Mouse (Mus musculus): ENCODE measurements around the gene Arhgap19. TPM values are rescaled to one million over a fixed set of nuclear protein-coding genes. Genes with fewer than 3 reads are reported as not detected.

Arhgap19 gene
- polyA plus RNA-seq, 1 experiment from 2014 or later: 37.6 TPM

GRCm38 (mm10) chr19:41794017-41794416, 7.8 kb downstream of the Arhgap19 start:
- H3K9ac ChIP-seq: no peak overlapping the region
- no peaks in the 10 kb centered on the region for H3K9me3 ChIP-seq (replicated peaks)
- H3K4me2 ChIP-seq: no peak overlapping the region
- H3K27ac ChIP-seq: no peak overlapping the region
- H3K27me3 ChIP-seq (replicated peaks): no peaks in the 10 kb centered on the region
- peaks cover 40% of the 10 kb centered on the region for H3K36me3 ChIP-seq
- H3K4me3 ChIP-seq: no peak overlapping the region
- ATAC-seq: no peak
- H3K4me1 ChIP-seq: peaks cover 54% of the 10 kb centered on the region

- H3K36me3 ChIP-seq: peaks cover 47% of the 10 kb centered on the region
- H3K9ac ChIP-seq: no peak overlapping the region
- peaks cover 47% of the 10 kb centered on the region for H3K4me1 ChIP-seq
- WGBS (ENCODE audit: insufficient replicate concordance): 37% methylated on average over 1 of the region's 1 CpGs
- no peaks in the 10 kb centered on the region for H3K9me3 ChIP-seq (replicated peaks)
- no peaks in the 10 kb centered on the region for H3K27me3 ChIP-seq (replicated peaks)
- ATAC-seq: no peak
- H3K4me3 ChIP-seq: no peak overlapping the region
- H3K4me2 ChIP-seq: no peak overlapping the region
- no peak overlapping the region for H3K27ac ChIP-seq
Observed at GRCm38 (mm10) chr19:41792934-41793486, 8.8 kb downstream of the Arhgap19 start.

- 91% methylated on average over 2 of the region's 2 CpGs for WGBS (ENCODE audit: insufficient replicate concordance)
- no peak overlapping the region for H3K27ac ChIP-seq
- no peak for ATAC-seq
- peaks cover 49% of the 10 kb centered on the region for H3K36me3 ChIP-seq
- no peak overlapping the region for H3K4me2 ChIP-seq
- no peak overlapping the region for H3K4me3 ChIP-seq
- no peaks in the 10 kb centered on the region for H3K27me3 ChIP-seq (replicated peaks)
- H3K9ac ChIP-seq: no peak overlapping the region
- H3K4me1 ChIP-seq: peaks cover 39% of the 10 kb centered on the region
- no peaks in the 10 kb centered on the region for H3K9me3 ChIP-seq (replicated peaks)
Observed at GRCm38 (mm10) chr19:41791384-41791783, 10.5 kb downstream of the Arhgap19 start.

GRCm38 (mm10) chr19:41789110-41789961, 12.5 kb downstream of the Arhgap19 start:
- H3K9ac ChIP-seq: no peak overlapping the region
- H3K4me2 ChIP-seq: no peak overlapping the region
- H3K4me3 ChIP-seq: no peak overlapping the region
- no peak for ATAC-seq
- H3K36me3 ChIP-seq: peaks cover 68% of the 10 kb centered on the region
- peaks cover 23% of the 10 kb centered on the region for H3K4me1 ChIP-seq
- H3K9me3 ChIP-seq (replicated peaks): no peaks in the 10 kb centered on the region
- no peak overlapping the region for H3K27ac ChIP-seq
- 74% methylated on average over 10 of the region's 10 CpGs for WGBS (ENCODE audit: insufficient replicate concordance)
- H3K27me3 ChIP-seq (replicated peaks): no peaks in the 10 kb centered on the region

- peaks cover 87% of the 10 kb centered on the region for H3K36me3 ChIP-seq
- H3K9ac ChIP-seq: no peak overlapping the region
- H3K4me1 ChIP-seq: peaks cover 8% of the 10 kb centered on the region
- no peak for ATAC-seq
- H3K9me3 ChIP-seq (replicated peaks): no peaks in the 10 kb centered on the region
- no peaks in the 10 kb centered on the region for H3K27me3 ChIP-seq (replicated peaks)
- H3K4me2 ChIP-seq: no peak overlapping the region
- H3K27ac ChIP-seq: no peak overlapping the region
- no peak overlapping the region for H3K4me3 ChIP-seq
- WGBS (ENCODE audit: insufficient replicate concordance): 74% methylated on average over 1 of the region's 1 CpGs
Observed at GRCm38 (mm10) chr19:41786896-41787295, 15.0 kb downstream of the Arhgap19 start.

GRCm38 (mm10) chr19:41777514-41777913, 24.3 kb downstream of the Arhgap19 start:
- 84% methylated on average over 6 of the region's 6 CpGs for WGBS (ENCODE audit: insufficient replicate concordance)
- H3K4me3 ChIP-seq: no peak overlapping the region
- H3K4me1 ChIP-seq: no peaks in the 10 kb centered on the region
- H3K4me2 ChIP-seq: no peak overlapping the region
- no peak for ATAC-seq
- H3K27ac ChIP-seq: no peak overlapping the region
- no peaks in the 10 kb centered on the region for H3K9me3 ChIP-seq (replicated peaks)
- no peak overlapping the region for H3K9ac ChIP-seq
- H3K36me3 ChIP-seq: peaks cover 97% of the 10 kb centered on the region
- no peaks in the 10 kb centered on the region for H3K27me3 ChIP-seq (replicated peaks)

- no peak overlapping the region for H3K27ac ChIP-seq
- H3K4me2 ChIP-seq: no peak overlapping the region
- no peaks in the 10 kb centered on the region for H3K27me3 ChIP-seq (replicated peaks)
- peaks cover 87% of the 10 kb centered on the region for H3K36me3 ChIP-seq
- no peak for ATAC-seq
- H3K9ac ChIP-seq: no peak overlapping the region
- no peak overlapping the region for H3K4me3 ChIP-seq
- no peaks in the 10 kb centered on the region for H3K9me3 ChIP-seq (replicated peaks)
- 83% methylated on average over 7 of the region's 7 CpGs for WGBS (ENCODE audit: insufficient replicate concordance)
- no peaks in the 10 kb centered on the region for H3K4me1 ChIP-seq
Observed at GRCm38 (mm10) chr19:41768711-41769110, 33.1 kb downstream of the Arhgap19 start.

GRCm38 (mm10) chr19:41766628-41767027, 35.2 kb downstream of the Arhgap19 start:
- WGBS (ENCODE audit: insufficient replicate concordance): 82% methylated on average over 5 of the region's 5 CpGs
- Histone ChIP-seq H3K9me3 (replicated peaks) (no peaks in the 10 kb centered on the region), H3K4me2 (no peak overlapping the region), H3K4me3 (no peak overlapping the region), H3K36me3 (peaks cover 75% of the 10 kb centered on the region), H3K27me3 (replicated peaks) (no peaks in the 10 kb centered on the region), H3K4me1 (no peaks in the 10 kb centered on the region), H3K9ac (no peak overlapping the region), H3K27ac (no peak overlapping the region)
- ATAC-seq: no peak

- 33% methylated on average over 12 of the region's 12 CpGs for WGBS (ENCODE audit: insufficient replicate concordance)
Observed at GRCm38 (mm10) chr19:41763870-41764660, 37.8 kb downstream of the Arhgap19 start.

GRCm38 (mm10) chr19:41761529-41761928, 40.3 kb downstream of the Arhgap19 start:
- H3K9me3 ChIP-seq (replicated peaks): no peaks in the 10 kb centered on the region
- peaks cover 25% of the 10 kb centered on the region; the same call in 1 of the 2 replicates for H3K36me3 ChIP-seq
- no peak overlapping the region for H3K4me2 ChIP-seq
- no peak overlapping the region for H3K4me3 ChIP-seq
- H3K4me1 ChIP-seq: no peaks in the 10 kb centered on the region
- H3K27me3 ChIP-seq (replicated peaks): no peaks in the 10 kb centered on the region
- H3K9ac ChIP-seq: no peak overlapping the region
- H3K27ac ChIP-seq: no peak overlapping the region
- 59% methylated on average over 9 of the region's 9 CpGs for WGBS (ENCODE audit: insufficient replicate concordance)
- no peak for ATAC-seq

More at GRCm38 (mm10) chr19:41763870-41764660, 37.8 kb downstream of the Arhgap19 start:
- Histone ChIP-seq H3K27me3 (replicated peaks) (no peaks in the 10 kb centered on the region), H3K4me3 (no peak overlapping the region), H3K36me3 (peaks cover 50% of the 10 kb centered on the region), H3K4me1 (no peaks in the 10 kb centered on the region), H3K9ac (no peak overlapping the region), H3K27ac (no peak overlapping the region), H3K4me2 (no peak overlapping the region), H3K9me3 (replicated peaks) (no peaks in the 10 kb centered on the region)
- ATAC-seq: peak; percentile 58

- H3K9ac ChIP-seq: no peak overlapping the region
- H3K4me3 ChIP-seq: no peak overlapping the region
- no peaks in the 10 kb centered on the region for H3K27me3 ChIP-seq (replicated peaks)
- WGBS (ENCODE audit: insufficient replicate concordance): 80% methylated on average over 6 of the region's 6 CpGs
- no peak overlapping the region for H3K27ac ChIP-seq
- H3K36me3 ChIP-seq: peaks cover 11% of the 10 kb centered on the region; the same call in 1 of the 2 replicates
- H3K9me3 ChIP-seq (replicated peaks): no peaks in the 10 kb centered on the region
- H3K4me2 ChIP-seq: no peak overlapping the region
- H3K4me1 ChIP-seq: no peaks in the 10 kb centered on the region
- no peak for ATAC-seq
Observed at GRCm38 (mm10) chr19:41759765-41760164, 42.1 kb downstream of the Arhgap19 start.

GRCm38 (mm10) chr19:41759270-41759669, 42.6 kb downstream of the Arhgap19 start:
- Histone ChIP-seq H3K4me2 (no peak overlapping the region), H3K9me3 (replicated peaks) (no peaks in the 10 kb centered on the region), H3K36me3 (peaks cover 8% of the 10 kb centered on the region; the same call in 1 of the 2 replicates), H3K9ac (no peak overlapping the region), H3K27me3 (replicated peaks) (no peaks in the 10 kb centered on the region), H3K4me1 (no peaks in the 10 kb centered on the region), H3K4me3 (no peak overlapping the region), H3K27ac (no peak overlapping the region)
- WGBS (ENCODE audit: insufficient replicate concordance): 83% methylated on average over 5 of the region's 5 CpGs
- no peak for ATAC-seq
